Mouse (Mus musculus) thymus, postnatal 25 days (tissue): ENCODE measurements at regions not wholly inside any gene's neighbourhood (a gene's known extent, or its start where the extent isn't known, plus 50 kb on each side); places are given as distances from the start of the nearest gene placed in this dataset.
"Not testable (repeated sequence)": the region's sequence is repeated elsewhere in the genome, so short reads cannot be mapped to it uniquely, and the experiment has no call there.

ENCODE experiments used
- DNase-seq: peaks from one replicate; pipeline ENCODE4 v3.0.0; 2022

DNA sequence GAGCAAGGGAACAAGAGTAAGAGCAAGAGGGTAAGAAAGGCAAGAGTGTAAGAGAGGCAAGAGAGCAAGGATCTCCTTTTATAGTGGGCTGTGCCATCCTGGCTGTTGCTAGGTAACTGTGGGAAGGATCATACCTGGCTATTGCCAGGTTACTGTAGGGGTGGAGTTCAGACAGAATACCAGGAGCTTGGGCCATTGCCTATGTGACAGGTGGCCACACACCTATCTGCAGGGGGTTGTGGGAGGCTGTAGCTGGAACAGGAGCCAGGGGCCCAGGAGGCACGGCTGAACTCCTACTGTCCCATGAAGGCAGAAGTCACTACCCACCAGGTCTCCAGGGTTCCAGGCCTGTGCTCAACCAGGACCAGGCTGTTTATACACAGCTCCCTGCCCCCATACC lies 1149.0 kb downstream of the 9330182O14Rik start:
- DNase-seq, result no peak

GRCm38 (mm10) chr15:41286809-41287413 lies 1152.7 kb downstream of the 9330182O14Rik start:
- DNase-seq, result no peak

DNA sequence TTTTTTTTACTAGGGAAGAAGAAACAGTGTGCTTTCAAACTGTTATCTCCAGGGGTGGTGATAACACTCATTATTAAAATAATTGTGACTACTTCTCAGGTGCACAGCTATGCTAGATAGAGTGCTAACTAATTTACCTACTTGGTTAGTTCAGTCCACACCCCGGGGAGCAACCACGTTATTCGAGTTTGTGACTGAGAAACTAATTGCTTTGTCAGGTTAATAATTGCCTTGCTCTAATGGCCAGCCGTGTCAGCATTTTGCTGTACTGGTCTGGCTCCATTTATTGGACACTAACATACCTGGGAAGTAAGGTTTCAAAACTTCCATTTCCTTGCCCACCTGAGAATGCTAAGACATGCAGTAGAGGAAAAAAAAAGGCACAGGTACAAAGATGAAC lies 1163.3 kb downstream of the 9330182O14Rik start:
- no peak for DNase-seq

GRCm38 (mm10) chr15:41306638-41307037 lies 1172.5 kb downstream of the 9330182O14Rik start:
- DNase-seq, result no peak

DNA sequence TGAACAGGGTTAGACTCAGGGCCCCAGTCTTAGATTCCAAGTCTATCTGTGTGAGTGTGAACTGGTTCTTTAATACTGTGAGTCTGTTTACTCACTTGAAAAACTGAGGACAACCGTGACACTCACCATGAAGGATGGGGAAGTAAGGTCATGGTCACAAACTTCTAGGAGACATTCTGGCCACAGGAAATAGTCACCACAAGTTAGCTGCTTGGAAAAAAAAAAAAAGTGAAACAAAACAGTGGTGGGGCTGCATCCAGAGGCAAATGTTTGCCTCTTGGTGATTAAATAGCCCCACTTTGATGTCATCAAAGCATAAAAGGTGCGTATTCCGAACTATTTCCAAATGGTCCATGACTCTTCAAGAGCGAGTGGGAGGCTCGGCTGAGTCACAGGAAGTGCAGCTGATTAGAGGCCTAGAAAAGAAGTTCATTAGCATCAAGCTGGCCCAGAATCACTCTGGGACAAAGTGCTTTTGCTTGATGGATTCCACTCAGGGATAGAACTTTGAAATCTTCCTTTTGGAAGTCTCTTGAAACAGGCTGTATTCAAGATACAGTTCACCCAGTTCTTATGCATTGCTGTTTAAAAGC lies 1177.7 kb downstream of the 9330182O14Rik start:
- DNase-seq, result no peak

- DNase-seq, result no peak
Observed at GRCm38 (mm10) chr15:41314916-41315315, 1180.8 kb downstream of the 9330182O14Rik start.

DNA sequence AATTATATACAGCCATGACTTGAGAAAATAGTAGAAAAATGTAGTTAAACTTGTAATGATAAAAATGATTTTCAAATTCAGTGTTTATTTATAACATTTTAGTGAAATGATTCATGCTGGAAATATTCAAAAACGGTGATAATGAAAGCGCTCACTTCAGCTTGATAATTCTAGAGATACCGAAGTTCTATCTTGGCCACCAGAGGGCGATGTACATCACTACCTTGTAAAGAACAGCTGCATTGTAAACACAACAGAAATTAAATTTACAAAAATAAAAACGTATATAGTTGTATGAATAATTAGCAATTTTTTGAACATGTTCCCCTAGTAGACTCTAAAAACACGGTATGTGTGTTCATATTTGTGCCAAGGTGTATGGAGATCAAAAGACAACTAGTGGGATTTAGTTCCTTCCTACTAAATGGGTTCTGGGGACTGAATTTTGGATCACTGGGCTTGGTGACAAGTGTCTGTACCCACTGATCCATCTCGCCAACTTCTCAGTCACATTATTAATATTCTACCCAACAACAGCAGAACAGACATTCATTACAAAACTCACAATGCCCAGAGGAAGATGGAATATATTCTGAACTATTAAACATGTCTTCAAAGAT lies 1191.6 kb downstream of the 9330182O14Rik start:
- DNase-seq, result peak; percentile 9

GRCm38 (mm10) chr15:41329286-41329685 lies 1195.1 kb downstream of the 9330182O14Rik start:
- DNase-seq, result no peak

DNA sequence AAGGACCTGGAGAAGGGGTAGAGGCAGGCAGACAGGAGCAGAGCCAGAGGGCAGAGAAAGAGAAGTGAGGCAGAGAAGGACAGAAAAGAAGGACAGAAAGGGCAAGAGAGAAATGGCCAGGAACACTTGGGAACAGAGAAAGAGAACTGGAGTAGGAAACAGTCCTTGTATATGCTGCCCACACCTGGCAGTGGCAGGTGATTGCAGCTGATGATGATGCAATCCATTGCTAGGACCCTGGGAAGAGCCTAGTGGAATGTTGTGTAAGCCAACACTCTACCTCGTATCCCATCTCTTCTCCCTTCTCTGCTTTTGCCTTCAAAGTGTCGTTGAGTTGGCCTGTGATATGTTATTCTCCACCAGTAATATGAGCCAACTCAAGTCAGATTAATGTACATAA lies 1195.9 kb downstream of the 9330182O14Rik start:
- no peak for DNase-seq

- DNase-seq, result no peak
Observed at GRCm38 (mm10) chr15:41332451-41332850, 1198.3 kb downstream of the 9330182O14Rik start.

- no peak for DNase-seq
Observed at GRCm38 (mm10) chr15:41333165-41333564, 1199.0 kb downstream of the 9330182O14Rik start.

DNA sequence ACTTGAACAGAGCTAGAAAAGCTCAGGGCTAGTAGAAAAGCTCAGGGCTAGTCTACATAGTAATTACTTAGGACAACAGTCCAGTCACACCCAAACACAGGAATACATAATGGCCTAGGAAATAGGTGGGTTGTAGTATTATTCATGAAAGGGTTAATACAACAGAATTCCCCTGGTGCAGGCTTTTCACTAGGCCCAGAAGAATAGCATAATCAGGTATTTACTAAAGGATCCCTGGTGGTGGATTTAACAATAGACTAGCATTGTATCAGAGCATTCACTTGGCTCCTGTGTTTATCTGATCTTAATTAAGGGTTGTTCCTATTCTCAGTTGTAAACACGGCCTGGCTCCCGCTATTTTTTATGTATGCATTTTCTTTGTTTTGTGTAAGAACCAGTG lies 1206.5 kb downstream of the 9330182O14Rik start:
- not testable (repeated sequence) for DNase-seq

GRCm38 (mm10) chr15:41345554-41345953 lies 1211.4 kb downstream of the 9330182O14Rik start:
- DNase-seq, result no peak

DNA sequence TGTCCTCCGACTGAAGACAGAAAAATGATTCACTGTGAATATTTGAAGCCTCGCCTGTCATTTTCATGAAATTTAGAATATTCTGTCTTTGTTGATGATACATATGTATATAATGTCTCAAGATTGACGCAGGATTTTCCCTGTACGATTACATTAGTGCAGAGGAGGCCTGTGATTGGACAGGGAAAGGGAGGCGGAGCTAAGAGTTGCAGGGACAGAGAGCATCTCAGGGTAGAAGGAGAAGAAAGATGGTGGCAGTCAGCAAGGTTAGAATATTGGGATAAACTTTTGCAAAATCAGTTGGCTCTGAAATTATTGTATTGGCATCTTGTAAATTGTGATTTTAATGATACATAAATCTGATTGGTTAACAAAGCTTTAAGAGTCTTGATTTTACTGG lies 1213.1 kb downstream of the 9330182O14Rik start:
- DNase-seq, result no peak

- no peak for DNase-seq
Observed at GRCm38 (mm10) chr15:41352129-41352528, 1218.0 kb downstream of the 9330182O14Rik start.

GRCm38 (mm10) chr15:41359276-41359675 lies 1225.1 kb downstream of the 9330182O14Rik start:
- DNase-seq, result no peak

DNA sequence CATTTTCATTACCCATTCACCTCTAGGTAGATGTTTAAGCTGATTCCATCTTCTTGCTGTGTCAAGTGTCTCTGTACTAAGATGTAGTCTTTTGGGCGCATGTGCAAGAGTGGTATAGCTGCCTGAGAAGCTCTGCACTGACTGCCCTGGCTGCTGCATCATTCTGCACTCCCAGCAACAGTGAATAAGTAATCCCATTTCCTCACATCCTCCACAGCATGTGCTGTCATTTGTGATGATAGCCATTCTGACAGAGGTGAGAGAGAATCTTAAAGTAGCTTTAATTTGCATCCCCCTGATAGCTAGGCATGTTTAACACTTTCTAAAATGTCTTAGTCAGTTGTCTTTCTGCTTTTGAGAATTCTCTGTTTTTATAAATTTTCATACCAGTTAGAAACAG lies 1240.5 kb downstream of the 9330182O14Rik start:
- DNase-seq, result no peak

- DNase-seq, result no peak
Observed at GRCm38 (mm10) chr15:41375906-41376305, 1241.7 kb downstream of the 9330182O14Rik start.

DNA sequence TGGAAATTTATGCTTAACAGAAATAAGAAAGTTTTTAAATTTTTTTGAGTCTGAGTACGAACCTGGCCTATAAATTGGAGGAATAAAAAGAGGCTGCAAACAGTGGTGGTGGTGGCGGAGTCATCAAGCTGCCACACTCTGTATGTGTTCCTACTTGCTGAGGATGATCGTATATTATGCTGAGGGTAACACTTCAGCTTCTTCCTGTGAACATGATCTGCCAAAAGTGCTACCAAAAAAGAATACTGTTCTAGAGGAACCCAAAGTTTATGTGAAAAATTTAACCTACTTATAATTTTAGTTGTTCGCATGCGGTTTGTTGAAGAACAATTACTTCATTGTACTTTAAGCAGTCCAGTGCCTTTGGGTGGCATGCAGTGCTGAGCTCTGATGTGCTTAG lies 1245.5 kb downstream of the 9330182O14Rik start:
- no peak for DNase-seq

DNA sequence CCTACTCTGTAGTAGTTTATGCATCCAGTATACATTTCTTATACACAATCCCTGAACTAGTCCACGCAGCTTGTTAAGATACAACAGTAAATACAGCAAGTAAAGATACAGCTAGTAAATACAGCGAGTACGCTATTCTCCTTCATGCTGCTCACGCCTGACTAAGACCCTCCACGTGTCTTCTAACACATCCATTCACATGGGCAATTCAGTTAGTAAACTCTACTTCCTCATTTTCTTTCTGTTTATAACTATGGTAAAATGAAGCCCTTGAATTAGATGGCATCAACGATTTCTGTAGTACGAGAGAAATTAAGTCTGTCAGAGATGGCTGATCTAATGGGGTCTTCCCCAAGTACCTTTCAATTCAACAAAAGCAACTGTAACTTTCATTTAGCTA lies 1246.3 kb downstream of the 9330182O14Rik start:
- no peak for DNase-seq

- no peak for DNase-seq
Observed at GRCm38 (mm10) chr15:41390699-41391098, 1256.5 kb downstream of the 9330182O14Rik start.
